Mouse (Mus musculus) hindbrain, embryonic 16.5 days (tissue): ENCODE data around the gene Car5a. TPM values are rescaled to one million over a fixed set of nuclear protein-coding genes. Genes with fewer than 3 reads are reported as not detected.

Experiments used
- ATAC-seq: fragments of 200-750 bp; cut with Nextera tagmentation; 2 replicates; pipeline ENCODE4 v1.8.0; 2017; ENCODE audit warnings: moderate TSS enrichment, moderate library complexity
- H3K27ac ChIP-seq: fragments of 300-500 bp; sonication (generic); 2 replicates; pipeline ENCODE4 v1.5.1; 2014; ENCODE audit warnings: low read depth, mild to moderate bottlenecking, control low read depth, low read length, moderate library complexity
- H3K27me3 ChIP-seq: fragments of 300-500 bp; sonication (generic); replicated peaks from 2 replicates; pipeline ENCODE4 v1.6.1; 2014; ENCODE audit warnings: low read length; ENCODE audit not compliant: control insufficient read depth, insufficient read depth
- H3K36me3 ChIP-seq: fragments of 300-500 bp; sonication (generic); 2 replicates; pipeline ENCODE4 v1.6.1; 2014; ENCODE audit warnings: mild to moderate bottlenecking, low read length, moderate library complexity, mixed read lengths; ENCODE audit not compliant: control insufficient read depth, insufficient read depth
- H3K4me1 ChIP-seq: fragments of 300-500 bp; sonication (generic); 2 replicates; pipeline ENCODE4 v1.6.1; 2014; ENCODE audit warnings: low read depth, low read length; ENCODE audit not compliant: control insufficient read depth, insufficient read depth
- H3K4me2 ChIP-seq: fragments of 300-500 bp; sonication (generic); 2 replicates; pipeline ENCODE4 v1.6.1; 2014; ENCODE audit warnings: mild to moderate bottlenecking, low read length, control low read depth, moderate library complexity
- H3K4me3 ChIP-seq: fragments of 300-500 bp; sonication (generic); 2 replicates; pipeline ENCODE4 v1.5.1; 2014; ENCODE audit warnings: mild to moderate bottlenecking, low read length, control low read depth, moderate library complexity
- H3K9ac ChIP-seq: fragments of 300-500 bp; sonication (generic); 2 replicates; pipeline ENCODE4 v1.6.1; 2014; ENCODE audit warnings: low read depth, mild to moderate bottlenecking, control low read depth, low read length, moderate library complexity
- H3K9me3 ChIP-seq: fragments of 300-500 bp; sonication (generic); 2 replicates; pipeline ENCODE4 v1.6.1; 2014; ENCODE audit warnings: mild to moderate bottlenecking, low read length, moderate library complexity; ENCODE audit not compliant: control insufficient read depth
- WGBS: fragments of 180-500 bp; shearing (Covaris S2); extraction: QIAGEN DNeasy Blood & Tissue Kit; methylation state at CpG from one replicate; pipeline ENCODE4 v1.1.7; 2014; 5-methylcytosine and 5-hydroxymethylcytosine counted together
- polyA plus RNA-seq: library from polyadenylated mRNA; unstranded; fragments of >200 nt; fragmentation: Nextera tagmentation; extraction: Ambion mirVana; gene quantifications from 2 replicates; pipeline ENCODE4 v1.2.1, GENCODE M21; 2015

The Car5a gene
- polyA plus RNA-seq, 1 experiment from 2014 or later = 0.40 TPM

DNA sequence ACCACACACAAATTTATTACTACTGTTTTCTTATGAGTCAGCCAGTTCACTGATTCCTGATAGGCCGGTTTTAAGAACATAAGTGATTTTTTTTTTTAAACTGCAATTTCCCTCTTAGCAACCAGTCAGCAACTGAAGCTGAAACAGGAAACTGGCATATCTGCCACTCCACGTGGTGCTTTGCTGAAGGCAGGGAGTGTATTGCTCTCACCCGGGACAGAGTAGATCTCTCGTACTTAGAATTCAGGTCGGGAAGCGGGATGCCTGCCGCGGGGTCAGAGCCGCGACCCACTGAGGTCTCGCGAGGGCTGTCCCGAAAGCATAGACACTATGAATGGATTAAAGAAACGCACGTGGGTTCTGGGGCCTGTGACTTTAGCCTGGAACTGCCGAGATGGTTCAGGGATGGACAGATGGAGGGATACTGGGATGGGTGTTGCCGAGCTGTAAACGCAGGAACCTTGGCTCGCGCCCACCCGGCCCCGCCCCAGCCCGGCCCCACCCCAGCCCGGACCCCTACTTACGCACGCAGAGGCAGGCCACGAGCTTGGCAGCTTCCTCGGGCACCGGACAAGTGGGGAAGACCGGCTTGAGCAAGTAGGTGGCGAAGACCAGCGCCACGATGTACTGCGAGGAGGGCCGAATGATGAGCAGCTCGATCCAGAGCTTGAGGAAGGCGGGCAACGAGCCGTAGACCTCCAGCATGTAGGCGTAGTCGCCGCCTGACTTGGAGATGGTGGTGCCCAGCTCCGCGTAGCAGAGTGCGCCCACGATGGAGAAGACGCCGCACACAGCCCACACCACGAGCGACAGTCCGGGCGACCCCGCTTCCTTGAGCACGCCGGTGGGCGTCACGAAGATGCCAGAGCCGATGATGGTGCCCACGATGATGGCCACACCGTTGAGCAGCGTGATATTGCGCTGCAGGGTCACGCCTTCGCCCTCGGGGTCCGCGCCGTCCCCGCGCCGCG is 37.9 kb downstream of the Car5a start:
- WGBS = under 1% methylated on average over 68 of the region's 72 CpGs
- no peaks in the 10 kb centered on the region for H3K9me3 ChIP-seq
- H3K4me3 ChIP-seq = peak overlapping the region; percentile 63
- peaks cover 23% of the 10 kb centered on the region for H3K4me1 ChIP-seq
- H3K27ac ChIP-seq = peak overlapping the region; percentile 71
- no peaks in the 10 kb centered on the region for H3K27me3 ChIP-seq
- H3K9ac ChIP-seq = peak overlapping the region; percentile 72
- no peaks in the 10 kb centered on the region for H3K36me3 ChIP-seq
- peak; percentile 60 for ATAC-seq
- H3K4me2 ChIP-seq = peak overlapping the region; percentile 96

DNA sequence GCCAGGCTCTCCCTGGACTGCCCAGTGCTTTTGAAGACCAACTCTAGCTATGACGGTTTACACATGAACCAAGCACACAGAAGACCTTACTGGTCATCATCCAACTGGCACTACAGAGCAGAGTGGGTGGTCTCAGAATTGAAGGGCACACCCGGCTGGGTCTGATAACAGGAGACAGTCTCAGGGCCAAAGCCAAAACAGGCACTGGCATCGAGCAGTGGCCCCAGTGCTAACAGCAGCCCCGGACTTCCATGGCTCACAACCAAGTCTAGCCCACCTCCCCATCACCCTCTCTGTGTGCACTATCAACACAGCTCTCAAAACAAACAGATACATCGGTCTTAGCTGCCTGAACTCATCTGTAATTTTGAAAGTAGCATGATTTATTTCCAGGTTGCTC is 38.8 kb downstream of the Car5a start:
- WGBS = 21% methylated on average over 5 of the region's 5 CpGs
- H3K9me3 ChIP-seq = no peaks in the 10 kb centered on the region

DNA sequence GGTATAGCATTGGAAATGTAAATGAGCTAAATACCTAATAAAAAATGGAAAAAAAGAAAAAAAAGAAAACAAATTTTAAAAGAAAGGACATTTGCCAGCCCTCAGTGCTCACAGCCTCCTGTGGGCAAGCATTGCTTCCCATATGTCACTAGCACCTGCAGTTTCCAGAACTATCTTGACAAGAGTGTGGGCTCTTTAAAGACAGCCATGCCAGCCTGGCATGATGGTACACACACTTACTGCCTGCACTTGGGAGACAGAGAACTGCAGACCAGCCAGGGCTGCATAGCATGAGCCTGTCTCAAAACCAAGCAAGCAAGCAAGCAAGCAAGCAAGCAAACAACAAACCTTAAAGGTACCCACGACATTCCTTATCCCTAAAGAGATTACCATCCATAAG is 39.3 kb downstream of the Car5a start:
- Histone ChIP-seq H3K4me1 (peaks cover 26% of the 10 kb centered on the region), H3K27me3 (no peaks in the 10 kb centered on the region), H3K9ac (no peak overlapping the region; the same call in 1 of the 2 replicates), H3K4me3 (peak overlapping the region; percentile 63), H3K9me3 (no peaks in the 10 kb centered on the region), H3K4me2 (peak overlapping the region; percentile 96), H3K36me3 (no peaks in the 10 kb centered on the region), H3K27ac (no peak overlapping the region)
- no peak for ATAC-seq
- WGBS = 67% methylated on average over 1 of the region's 1 CpGs

More for the DNA sequence above, 38.8 kb downstream of the Car5a start:
- H3K36me3 ChIP-seq = no peaks in the 10 kb centered on the region
- H3K27ac ChIP-seq = no peak overlapping the region
- H3K4me2 ChIP-seq = peak overlapping the region; percentile 96
- no peak for ATAC-seq
- no peaks in the 10 kb centered on the region for H3K27me3 ChIP-seq
- H3K4me3 ChIP-seq = peak overlapping the region; percentile 63
- peaks cover 26% of the 10 kb centered on the region for H3K4me1 ChIP-seq
- H3K9ac ChIP-seq = peak overlapping the region; percentile 72

DNA sequence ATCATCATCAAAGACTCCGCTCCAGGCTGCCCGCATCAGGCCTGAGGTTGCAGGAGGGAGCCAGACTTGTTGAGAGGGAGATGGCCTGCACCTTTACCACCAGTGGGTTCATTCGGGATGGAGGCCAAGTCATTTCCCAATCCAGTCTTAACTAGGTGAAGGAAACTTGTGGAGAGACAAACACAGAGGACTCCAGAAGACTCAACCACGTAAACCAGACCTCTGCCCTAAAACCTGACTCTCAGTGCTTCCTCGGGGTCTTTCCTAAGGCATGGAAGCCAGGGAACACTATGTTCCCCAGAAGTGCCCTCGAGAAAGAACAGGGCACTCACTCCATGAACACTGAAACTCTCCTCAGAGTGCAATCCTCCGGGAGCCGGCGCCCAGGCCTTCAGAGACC is 39.7 kb downstream of the Car5a start:
- 85% methylated on average over 9 of the region's 9 CpGs for WGBS
- Histone ChIP-seq H3K4me3 (peak overlapping the region; percentile 63), H3K9ac (no peak overlapping the region), H3K27ac (no peak overlapping the region), H3K36me3 (no peaks in the 10 kb centered on the region), H3K9me3 (no peaks in the 10 kb centered on the region), H3K4me1 (peaks cover 26% of the 10 kb centered on the region), H3K27me3 (no peaks in the 10 kb centered on the region), H3K4me2 (peak overlapping the region; percentile 96)
- no peak for ATAC-seq

DNA sequence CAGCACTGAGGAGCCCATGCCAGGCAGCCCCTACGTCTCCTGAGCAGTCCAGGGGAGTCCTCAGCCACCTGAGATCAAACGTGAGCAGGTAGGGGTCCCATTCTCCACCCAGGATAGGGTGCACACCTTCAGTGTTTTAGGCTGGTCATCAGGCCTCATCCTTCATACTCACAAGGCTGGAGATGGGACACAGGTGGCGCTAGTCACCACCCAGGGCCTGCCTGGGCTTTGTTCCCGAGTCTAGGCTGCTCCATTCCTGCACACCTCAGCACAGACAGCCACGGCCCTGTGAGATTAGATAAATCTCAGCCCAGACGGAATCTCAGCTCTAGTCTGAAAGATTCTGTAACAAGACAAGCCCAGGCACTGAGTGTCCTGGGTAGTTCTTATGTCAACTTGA is 40.7 kb downstream of the Car5a start:
- peak overlapping the region; percentile 18; the same call in 1 of the 2 replicates for H3K9ac ChIP-seq
- peak overlapping the region; percentile 18; the same call in 1 of the 2 replicates for H3K4me2 ChIP-seq

DNA sequence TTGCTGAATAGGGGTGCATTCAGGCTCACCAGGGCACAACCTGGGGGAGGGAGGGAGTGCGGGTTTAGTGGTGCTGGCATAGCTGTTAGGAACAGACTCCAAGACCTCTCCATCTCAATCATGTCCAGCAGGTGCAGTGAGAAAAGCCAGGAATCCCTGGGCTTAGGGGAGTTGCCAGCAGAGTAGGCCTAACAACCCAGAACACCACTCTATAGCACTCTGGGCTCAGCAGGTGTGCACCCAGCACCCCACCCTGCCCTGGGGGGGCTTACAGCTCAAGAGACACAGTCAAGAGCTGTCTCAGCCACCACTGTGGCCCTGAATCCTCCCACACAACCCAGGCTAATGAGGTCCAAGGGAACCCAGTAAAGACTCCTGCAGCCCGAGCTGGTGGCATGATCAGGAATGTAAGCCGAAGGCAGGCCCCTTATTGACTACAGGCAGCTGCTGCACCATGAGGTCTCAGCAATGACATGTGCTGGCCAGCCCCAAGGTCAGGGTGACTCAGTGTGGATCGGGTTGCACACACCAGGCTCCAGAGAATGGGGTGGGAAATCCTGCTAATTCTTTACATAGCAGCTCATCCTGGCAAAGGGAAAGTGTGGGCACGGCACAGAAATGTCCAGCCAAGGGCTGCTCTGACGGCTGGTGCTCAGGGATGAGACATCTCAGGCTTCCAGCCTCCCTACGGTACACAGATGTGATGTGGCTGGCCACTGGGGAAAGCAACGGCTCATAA is 43.0 kb downstream of the Car5a start:
- no peak overlapping the region for H3K9ac ChIP-seq
- H3K27me3 ChIP-seq = no peaks in the 10 kb centered on the region
- no peaks in the 10 kb centered on the region for H3K36me3 ChIP-seq
- H3K4me3 ChIP-seq = no peak overlapping the region
- no peak overlapping the region for H3K27ac ChIP-seq
- no peak for ATAC-seq
- no peaks in the 10 kb centered on the region for H3K9me3 ChIP-seq
- H3K4me2 ChIP-seq = 0 out of 2 replicates have a peak overlapping the region, but pooled peaks have one; percentile 1
- peaks cover 47% of the 10 kb centered on the region for H3K4me1 ChIP-seq
- WGBS = 56% methylated on average over 8 of the region's 8 CpGs

More for the DNA sequence above, 40.7 kb downstream of the Car5a start:
- no peak overlapping the region for H3K27ac ChIP-seq
- peaks cover 29% of the 10 kb centered on the region for H3K4me1 ChIP-seq
- H3K27me3 ChIP-seq = no peaks in the 10 kb centered on the region
- H3K9me3 ChIP-seq = no peaks in the 10 kb centered on the region
- H3K36me3 ChIP-seq = no peaks in the 10 kb centered on the region
- ATAC-seq = no peak
- 67% methylated on average over 6 of the region's 6 CpGs for WGBS
- peak overlapping the region; percentile 6 for H3K4me3 ChIP-seq

DNA sequence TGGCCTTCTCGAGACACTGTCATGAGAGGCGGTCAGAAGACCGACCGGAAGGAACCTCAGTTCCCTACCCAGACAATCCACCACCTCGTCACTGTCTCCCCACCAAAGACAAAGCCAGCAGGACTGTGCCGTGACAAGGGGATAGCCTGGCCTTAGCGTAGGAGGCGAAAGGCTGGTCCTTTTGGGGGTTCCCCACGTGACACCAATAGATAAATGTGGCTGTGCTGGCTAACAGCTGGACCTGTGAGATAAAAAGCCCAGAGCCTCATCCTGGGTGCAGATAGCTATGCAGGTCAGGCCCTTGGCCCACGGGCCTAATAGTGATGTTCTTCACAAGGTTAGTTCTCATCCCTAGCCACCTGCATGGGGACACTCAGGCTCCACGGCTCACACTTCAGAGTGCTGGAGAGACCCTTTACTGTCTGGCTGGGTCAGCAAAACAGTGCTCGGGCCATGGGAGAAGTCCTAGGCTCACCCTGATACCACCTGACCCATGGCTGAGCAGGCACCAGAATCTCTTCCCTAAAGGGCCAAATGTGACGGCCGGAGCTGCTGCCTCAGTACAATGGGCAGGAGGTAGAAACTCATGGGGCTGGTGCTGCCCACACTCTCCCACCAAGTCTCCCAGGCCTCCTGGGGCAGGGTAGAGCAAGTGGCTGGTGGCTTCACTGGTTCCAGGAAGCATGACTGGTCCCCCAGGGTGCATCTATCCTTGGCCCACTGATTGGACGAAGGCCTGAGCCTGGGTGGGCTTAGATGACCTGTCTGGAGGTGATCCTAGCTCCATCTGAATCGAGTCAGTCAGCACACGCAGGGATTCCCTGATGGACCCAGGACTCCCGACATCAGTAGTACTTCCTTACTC is 45.3 kb downstream of the Car5a start:
- Histone ChIP-seq H3K27me3 (no peaks in the 10 kb centered on the region), H3K36me3 (no peaks in the 10 kb centered on the region), H3K9me3 (no peaks in the 10 kb centered on the region), H3K9ac (peak overlapping the region; percentile 29; the same call in 1 of the 2 replicates), H3K4me1 (peaks cover 36% of the 10 kb centered on the region), H3K4me2 (peak overlapping the region; percentile 2; the same call in 1 of the 2 replicates), H3K4me3 (no peak overlapping the region), H3K27ac (0 out of 2 replicates have a peak overlapping the region, but pooled peaks have one; percentile 48)
- 74% methylated on average over 18 of the region's 18 CpGs for WGBS
- no peak for ATAC-seq

DNA sequence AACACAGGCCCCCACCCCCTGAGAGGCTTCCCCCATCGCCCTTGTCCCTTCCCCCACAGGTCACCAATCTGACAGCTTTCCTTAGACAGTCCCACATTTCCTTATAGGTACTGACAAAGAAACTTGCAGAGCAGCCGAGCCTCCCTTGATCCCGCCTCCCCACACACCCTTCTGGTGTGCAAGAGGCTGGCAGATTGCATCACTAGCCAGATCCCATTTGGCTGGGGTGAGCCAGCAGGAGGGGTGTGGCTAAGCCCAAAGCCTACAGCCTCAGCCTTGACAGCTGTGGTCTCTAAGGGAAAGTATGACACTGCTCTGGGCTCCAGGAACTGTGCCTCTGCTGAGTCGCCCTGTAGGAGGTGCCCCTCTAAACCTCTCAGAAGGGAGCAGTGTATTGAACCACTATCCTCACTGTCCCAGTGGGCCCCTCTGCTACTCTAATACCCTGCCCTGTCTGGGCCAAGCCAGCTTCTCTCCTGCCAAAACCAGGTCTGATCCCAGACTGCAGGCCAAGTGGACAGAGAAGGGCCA is 46.2 kb downstream of the Car5a start:
- peak; percentile 75 for ATAC-seq
- H3K36me3 ChIP-seq = no peaks in the 10 kb centered on the region
- H3K4me3 ChIP-seq = no peak overlapping the region
- H3K4me1 ChIP-seq = peaks cover 34% of the 10 kb centered on the region
- H3K4me2 ChIP-seq = peak overlapping the region; percentile 36
- H3K27ac ChIP-seq = peak overlapping the region; percentile 57
- H3K9me3 ChIP-seq = no peaks in the 10 kb centered on the region
- H3K27me3 ChIP-seq = no peaks in the 10 kb centered on the region
- WGBS = 8% methylated on average over 4 of the region's 4 CpGs
- peak overlapping the region; percentile 41 for H3K9ac ChIP-seq
